Mouse (Mus musculus): ENCODE results near the gene Dusp1.

Dusp1 gene

DNA sequence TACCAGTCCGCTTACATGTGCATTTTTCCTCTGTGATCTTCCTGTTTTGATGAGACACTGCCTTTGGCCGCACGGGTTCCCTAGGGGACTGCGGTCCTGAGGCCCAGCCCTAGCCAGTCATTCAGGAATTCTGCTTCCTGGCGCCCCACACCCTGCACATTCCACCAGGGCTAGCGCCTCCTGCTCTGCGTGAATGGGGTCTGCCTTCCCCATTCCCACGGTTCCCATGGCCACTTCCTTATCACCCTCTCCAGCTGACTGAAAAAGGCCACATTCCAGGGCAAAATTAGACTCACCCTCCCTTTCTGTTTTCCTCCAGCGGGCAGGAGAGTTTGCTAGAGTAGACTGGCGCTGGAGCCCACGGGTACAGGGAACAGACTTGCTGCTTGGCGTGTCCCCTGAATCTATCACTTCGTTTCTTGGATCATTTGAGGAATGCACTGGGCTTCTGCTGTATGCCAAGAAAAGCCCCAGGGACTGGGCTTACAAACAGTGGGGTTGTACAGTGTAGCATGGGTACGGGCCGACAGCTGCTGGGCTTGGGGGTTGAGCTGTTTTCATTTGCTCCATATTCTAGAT is 22.7 kb upstream of the Dusp1 start:
- intact Hi-C loops (cut with DNase I) = loop anchor here (5.0 kb wide), 1 partner anchor 77 kb away; no protein-coding TSS in a partner anchor

DNA sequence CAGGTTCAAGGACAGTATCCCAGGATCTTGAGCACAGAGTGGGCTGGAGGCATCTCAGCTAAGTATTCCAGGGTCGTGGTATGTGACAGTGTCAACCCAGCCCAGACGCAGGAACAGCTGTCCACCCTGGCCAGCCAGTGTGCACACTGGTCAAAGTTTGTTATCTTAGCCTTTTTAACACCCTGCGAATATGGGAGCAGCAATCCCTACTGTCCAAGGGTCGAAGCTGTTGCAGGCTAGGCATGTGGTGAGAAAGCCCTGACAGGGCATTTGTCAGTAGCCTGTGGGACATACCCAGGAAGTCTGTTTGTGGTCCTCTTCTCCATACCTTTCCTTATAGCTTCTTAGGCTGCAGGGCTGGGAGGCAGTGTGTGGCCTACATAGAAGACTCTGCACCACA is 22.1 kb upstream of the Dusp1 start:
- intact Hi-C loops (cut with DNase I) = loop anchor here (5.0 kb wide), 1 partner anchor 77 kb away; no protein-coding TSS in a partner anchor

DNA sequence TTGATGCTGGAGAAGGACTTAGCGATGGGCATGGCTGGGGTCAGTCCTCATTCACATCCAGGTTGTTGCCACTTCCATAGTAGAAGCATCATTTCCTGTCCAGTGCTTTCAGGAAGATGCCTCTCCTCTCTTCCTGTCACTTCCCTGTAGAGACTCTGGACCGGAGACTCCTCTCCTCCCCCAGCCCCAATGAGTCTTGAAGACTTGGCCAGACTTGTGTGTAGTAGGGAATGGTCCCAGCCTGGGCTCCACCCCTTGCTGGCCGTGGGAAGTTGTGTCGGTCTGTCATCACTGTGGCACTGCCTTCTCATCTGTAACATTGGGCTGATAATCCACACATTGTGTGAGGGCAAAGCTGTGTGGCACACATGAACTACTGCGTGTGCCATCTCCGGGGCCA is 21.7 kb upstream of the Dusp1 start:
- intact Hi-C loops (cut with DNase I) = loop anchor here (5.0 kb wide), 1 partner anchor 76 kb away; no protein-coding TSS in a partner anchor

DNA sequence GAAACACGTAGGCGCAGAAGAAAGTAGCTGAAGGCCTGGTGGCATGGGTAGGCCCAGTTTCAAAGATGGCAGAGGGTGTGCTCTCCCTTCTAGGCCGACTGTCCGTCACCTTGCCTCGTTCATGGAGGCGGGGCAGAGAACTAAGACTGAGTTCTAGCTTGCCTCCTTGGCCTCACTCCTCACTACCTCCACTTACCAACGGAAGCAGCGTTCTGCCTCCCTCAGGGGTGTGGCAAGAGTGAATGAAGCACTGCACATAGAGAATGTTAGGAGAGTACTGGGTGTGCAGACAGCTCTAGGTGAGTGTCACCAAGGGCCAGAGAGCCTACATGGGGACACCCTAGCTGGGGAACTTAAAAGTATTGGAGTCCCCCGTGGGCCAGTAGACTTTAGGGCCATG is 21.1 kb upstream of the Dusp1 start:
- intact Hi-C loops (cut with DNase I) = loop anchor here (5.0 kb wide), 1 partner anchor 76 kb away; no protein-coding TSS in a partner anchor

DNA sequence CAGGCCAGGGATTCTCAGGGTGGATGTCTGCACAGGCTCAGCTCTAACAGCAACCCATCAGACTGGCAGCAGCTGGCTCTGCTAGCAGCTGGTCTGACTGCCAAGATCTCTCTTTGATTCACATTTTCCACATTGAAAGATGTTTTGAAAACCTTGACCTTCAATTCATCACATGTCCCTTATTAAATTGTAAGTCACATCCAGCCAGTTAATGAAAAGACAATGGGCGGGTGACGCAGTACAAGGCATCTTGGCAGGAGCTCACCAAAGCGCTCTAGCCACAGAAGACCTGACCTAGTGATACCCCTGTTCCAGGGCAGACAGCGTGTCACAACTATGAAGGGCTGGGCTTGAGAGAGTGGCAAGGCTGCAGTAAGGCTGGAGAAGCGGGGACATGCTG is 20.4 kb upstream of the Dusp1 start:
- intact Hi-C loops (cut with DNase I) = loop anchor here (5.0 kb wide), 1 partner anchor 75 kb away; no protein-coding TSS in a partner anchor

DNA sequence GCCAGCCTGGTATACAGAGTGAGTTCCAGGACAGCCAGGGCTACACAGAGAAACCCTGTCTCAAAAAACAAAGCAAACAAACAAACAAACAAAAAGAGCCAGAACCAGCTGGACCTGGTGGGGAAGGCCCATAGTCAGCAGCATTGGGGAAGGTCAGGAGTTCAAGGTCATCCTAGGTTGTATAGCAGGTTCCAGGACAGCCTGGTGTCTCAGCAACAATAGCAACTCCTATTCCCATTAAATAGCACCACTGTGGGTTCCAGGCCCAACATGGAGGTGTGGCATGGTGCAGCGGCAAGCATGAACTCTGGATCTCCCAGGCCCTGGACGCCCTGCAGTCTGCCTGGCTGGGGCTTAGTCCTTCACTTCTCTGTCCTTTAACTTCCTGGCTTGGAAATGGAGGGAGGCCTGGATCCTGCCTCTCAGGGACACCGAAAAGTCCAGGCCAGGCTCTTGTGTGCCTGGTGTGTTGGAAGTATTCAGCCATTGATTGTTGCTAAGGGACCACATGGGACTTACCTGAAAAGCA is 19.0 kb upstream of the Dusp1 start:
- intact Hi-C loops (cut with DNase I) = loop anchor here (5.0 kb wide), 1 partner anchor 74 kb away; no protein-coding TSS in a partner anchor

DNA sequence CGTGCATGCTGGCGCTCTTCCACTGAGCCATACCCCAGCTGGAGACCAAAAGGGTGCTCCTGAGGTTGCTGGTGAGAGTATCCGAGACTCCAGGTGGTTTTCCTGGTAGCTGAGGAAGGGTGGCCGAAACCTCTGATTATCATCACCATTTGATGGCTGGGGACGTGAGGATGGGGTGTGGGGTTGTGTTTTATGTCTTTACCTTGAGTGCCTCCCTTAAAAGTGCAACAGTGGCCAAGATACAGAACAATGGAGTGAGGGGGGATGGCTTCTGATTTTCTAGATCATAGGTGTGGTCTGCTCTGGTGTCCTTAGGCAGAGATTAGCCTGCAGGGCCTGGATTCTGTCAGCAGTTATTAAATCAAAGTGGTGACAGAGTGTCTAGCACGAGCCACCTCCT is 17.5 kb upstream of the Dusp1 start:
- intact Hi-C loops (cut with DNase I) = no loop called here

DNA sequence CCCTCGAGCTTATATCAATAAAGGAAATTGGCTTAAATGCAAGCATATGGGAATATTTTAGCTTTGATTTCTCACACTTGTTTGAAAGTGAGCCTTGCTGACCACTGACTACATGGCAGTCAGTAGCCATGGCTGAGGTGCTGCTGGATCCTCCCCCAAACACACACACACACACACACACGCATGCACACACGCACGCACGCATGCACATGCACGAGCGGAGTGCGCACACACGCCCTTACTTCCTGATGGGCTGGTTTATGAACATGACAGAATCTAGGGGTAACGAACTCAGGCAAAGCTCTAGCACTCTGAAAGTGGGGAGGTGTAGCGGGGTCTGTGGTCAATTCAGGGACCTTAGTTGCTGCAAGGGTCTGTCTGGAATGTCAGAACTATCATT is 16.8 kb upstream of the Dusp1 start:
- intact Hi-C loops (cut with DNase I) = no loop called here

DNA sequence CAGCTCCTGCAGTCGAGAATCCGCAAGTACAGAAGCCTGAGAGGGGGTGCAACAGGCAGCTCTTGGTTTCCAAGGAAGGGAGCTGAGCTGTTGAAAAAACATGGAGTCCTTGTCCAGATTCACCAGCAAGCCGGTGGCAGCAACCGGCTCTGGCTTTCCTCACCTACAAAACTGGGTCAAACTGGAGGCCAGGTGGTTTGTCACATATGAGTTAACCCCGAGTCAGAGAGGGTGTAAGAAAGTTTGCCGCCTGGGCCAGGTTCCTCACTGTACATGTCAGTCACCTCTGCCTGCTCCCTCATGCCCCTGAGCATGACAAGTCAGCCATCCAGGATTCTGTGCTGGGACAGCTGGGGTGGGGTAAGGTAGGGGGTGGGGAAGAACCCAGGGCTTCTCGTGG is 16.2 kb upstream of the Dusp1 start:
- intact Hi-C loops (cut with DNase I) = no loop called here

DNA sequence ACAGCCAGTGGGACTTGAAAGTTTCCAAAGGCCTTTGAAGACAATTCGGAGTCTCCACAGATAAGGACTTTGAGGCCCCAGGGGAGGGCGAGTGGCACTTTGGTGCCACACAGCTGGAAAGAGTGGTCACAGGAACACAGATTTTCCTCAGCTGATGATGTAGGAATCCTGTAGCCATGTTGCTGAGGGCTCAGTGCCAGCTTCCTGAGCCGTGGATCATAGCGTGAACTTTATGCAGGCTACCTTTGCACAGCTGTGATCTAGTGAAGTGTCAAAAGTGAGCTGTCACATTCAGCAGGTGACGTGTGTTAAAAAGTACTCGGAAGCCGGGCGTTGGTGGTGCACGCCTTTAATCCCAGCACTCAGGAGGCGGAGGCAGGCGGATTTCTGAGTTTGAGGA is 15.4 kb upstream of the Dusp1 start:
- intact Hi-C loops (cut with DNase I) = no loop called here

DNA sequence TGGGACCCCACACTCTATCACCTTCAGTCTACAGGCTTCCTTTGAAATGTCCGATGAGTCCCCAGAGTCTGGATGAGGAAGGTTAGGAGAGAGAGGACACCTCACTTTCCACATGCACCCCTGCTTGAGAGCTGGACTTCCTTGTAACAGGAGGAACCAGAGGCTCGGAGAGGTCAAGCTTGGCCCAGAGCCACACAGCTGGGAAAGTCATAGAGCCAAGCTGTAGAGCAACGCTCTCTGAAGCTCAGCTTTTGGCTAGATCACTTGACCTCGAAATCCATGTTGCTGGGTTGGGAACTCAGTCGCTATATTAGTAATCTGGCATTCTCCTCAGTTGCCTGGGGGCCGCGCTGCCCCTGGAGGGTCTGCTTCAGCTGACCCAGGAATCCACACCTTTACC is 14.9 kb upstream of the Dusp1 start:
- intact Hi-C loops (cut with DNase I) = no loop called here

DNA sequence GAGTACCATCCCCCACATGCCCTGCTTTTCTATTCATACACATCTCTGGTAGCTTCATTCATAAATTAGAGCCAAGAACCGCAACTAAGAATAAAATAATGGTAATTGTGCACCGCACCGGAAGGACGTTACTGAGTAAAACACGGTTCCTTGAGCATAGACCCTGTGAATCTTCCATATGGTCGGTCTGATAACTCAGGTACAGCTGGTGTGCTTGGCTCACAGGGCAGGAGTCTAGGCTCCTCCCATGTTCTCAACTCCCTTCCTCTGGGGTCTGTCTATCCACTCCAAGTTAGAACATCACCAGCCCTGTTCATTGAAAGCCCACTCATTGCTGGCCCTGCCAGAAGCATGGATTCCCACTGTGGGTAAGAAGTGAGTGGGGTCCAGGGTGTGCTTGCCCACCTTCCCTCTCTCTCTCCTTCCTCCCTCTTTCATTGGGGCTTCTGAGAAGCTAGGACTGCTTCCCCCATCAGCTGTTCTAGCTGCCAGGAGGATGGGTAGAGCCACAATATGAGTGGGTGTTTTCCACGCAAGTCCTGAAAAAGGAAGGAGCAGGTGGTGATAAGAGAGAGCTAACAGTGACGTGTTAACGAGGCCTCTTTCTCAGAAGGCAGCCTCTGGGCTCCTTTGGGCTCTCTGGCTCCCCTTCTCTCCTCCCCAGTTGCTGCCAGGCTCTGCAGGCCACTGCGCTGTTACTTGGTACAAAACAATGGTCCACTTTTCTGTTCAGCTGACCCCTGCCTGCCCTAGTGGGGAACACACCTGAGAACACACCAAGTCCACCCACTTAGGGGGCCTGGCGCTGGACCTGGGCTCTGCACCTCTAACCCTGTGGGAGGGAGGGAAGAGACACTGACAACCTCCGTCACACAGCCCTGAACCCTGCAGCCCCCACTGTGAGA is 14.1 kb upstream of the Dusp1 start:
- intact Hi-C loops (cut with DNase I) = no loop called here

DNA sequence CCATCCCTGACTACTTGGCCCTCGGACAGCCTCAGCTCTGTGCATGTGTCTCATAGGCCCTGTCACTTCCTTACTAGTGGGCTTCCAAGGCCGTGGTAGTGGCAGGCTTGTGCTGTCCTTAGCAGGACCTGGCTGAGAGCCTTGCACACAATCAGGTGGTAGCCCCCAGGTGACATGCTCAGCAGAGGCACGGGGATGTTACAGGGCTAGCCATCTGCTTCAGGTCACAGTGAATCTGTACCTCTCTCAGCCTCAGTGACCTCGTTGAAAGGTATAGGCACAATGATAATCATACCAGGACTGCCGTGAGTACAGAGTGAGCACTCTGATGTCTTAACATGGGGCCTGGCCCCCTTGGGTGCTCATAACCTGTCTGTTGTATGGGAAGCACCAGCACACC is 12.8 kb upstream of the Dusp1 start:
- intact Hi-C loops (cut with DNase I) = loop anchor here (5.0 kb wide), 2 partner anchors 42 to 63 kb away; no protein-coding TSS in a partner anchor

DNA sequence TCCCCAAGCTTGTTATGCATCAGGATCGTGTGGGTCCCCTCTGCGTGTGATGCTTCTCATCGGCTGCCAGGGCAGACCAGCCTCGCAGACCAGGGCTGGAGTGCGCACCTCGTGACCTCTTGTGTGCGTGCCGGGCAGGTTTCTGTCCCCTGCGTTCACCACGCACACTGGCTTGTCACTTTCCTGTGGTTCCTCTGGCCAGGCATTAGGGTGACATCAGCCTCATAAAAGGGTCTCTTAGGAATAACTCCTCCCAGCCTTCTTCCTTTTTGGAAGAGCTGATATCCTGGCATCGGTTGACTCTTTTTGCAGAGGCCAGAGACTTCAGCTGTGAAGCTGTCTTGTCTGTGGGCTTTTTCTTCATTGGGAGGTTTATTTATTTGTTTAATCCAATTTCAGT is 12.2 kb upstream of the Dusp1 start:
- intact Hi-C loops (cut with DNase I) = loop anchor here (5.0 kb wide), 2 partner anchors 42 to 63 kb away; no protein-coding TSS in a partner anchor

DNA sequence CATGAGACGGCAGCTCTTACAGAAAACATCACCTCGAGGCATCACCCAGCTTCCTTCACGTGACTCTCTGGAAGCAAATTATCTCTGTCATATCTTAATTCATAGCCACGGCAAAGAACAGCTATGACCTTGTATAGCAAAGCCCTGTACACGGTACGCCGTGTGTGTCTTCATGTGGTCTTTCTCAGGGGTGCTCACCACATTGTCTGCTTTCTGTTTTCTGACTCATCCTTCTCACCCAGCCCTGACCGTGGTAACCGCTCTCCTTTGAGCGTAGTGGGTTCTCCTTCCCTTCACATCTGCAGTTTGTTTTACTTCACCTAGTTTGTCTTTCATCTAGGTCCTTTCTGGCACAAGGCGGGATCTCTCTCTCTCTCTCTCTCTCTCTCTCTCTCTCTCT is 10.3 kb upstream of the Dusp1 start:
- intact Hi-C loops (cut with DNase I) = loop anchor here (5.0 kb wide), 2 partner anchors 40 to 65 kb away; no protein-coding TSS in a partner anchor

DNA sequence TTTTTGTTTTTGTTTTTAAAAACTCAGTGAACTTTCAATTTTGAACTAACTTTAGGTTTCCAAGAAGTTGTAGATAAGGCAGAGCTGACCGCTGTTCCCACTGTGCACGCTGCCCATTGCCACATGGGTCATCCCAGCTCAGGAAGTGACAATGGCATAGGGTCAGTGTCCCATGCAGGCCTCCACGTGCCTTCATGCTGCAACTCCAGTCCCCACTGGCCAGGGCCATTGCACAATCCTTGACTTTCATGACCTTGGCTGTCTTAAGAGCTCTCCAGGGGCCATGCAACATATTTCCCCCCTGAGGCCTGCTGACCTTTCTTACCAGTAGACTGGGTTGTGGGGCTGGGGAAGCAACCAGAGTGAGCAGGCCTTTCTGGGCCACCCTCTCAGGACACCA is 9.4 kb upstream of the Dusp1 start:
- intact Hi-C loops (cut with DNase I) = loop anchor here (5.0 kb wide), 2 partner anchors 39 to 66 kb away; no protein-coding TSS in a partner anchor

DNA sequence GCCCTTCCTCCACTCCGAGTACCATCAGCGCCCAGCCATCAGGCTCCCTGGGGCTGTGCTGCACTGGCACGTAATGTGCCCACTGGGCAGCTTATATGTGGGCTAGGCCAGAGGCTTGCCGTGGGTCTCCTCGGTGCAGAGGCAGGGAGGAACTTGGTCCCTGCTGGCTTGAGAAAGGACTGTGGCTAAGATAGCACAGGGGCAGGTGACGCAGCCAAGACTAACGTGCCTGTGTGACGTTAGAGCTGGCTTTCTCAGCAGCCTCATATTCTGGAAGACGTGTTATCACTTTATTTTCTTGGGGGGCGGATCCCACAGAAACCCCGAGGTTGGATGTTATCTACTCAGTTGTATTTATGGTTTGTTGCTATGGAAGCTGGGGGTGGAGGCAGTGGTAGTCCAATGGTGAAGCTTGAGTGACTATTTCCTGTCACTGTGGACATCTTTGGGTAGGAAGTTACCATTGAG is 8.8 kb upstream of the Dusp1 start:
- intact Hi-C loops (cut with DNase I) = loop anchor here (5.0 kb wide), 2 partner anchors 38 to 67 kb away; no protein-coding TSS in a partner anchor

DNA sequence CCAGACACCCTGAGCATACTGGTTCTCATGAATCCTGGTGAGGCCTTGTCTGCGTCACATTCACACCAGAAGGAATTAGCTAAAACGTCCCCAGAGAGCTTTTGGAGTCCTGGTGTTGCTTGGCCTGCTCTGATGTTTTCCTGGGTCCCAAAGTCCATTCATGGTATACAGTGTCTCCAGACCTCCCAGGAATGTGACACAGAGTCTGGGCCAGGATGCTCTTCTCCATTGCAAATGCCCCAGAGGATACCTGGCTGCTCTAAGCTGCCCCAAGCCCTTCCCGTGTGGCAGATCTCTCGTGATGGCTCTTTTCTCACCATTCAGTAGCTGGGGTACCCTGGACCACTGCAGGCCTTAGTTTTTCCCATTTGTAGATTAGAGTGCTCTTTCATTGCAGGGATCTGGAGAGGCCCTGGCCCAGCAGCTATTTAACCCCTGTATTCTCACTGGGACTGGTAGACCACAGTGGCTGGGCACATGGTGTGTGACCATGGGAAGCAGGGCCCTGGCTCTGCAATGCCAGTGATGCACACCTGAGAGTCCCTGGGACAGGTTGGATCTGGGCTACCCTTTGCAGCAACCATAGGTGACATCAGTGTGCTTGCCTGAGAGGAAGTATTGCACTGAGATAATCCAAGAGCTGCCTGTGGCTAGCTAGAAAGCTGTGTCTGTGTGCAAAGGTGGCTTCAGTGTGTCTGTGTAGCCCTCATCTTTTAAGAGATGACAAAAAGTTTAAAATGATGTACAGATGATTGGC is 7.8 kb upstream of the Dusp1 start:
- intact Hi-C loops (cut with DNase I) = loop anchor here (5.0 kb wide), 2 partner anchors 37 to 68 kb away; no protein-coding TSS in a partner anchor

DNA sequence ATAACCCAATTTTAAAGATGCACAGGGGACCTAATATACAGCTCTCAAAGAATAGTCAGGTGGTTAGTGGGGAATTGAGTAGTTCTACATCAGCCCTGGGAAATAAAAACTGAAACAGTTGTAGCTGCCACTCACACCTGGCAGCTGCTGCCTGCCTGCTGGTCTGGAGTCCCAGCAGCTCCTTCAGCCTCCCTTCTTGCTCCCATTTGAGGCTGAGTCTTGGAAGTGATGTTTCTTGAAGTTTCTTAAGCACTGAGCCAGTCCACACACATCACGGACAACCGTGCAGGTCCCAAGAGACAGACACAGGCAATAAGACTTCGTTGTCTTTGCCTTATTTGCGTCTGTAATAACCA is 5.9 kb upstream of the Dusp1 start:
- intact Hi-C loops (cut with DNase I) = no loop called here

DNA sequence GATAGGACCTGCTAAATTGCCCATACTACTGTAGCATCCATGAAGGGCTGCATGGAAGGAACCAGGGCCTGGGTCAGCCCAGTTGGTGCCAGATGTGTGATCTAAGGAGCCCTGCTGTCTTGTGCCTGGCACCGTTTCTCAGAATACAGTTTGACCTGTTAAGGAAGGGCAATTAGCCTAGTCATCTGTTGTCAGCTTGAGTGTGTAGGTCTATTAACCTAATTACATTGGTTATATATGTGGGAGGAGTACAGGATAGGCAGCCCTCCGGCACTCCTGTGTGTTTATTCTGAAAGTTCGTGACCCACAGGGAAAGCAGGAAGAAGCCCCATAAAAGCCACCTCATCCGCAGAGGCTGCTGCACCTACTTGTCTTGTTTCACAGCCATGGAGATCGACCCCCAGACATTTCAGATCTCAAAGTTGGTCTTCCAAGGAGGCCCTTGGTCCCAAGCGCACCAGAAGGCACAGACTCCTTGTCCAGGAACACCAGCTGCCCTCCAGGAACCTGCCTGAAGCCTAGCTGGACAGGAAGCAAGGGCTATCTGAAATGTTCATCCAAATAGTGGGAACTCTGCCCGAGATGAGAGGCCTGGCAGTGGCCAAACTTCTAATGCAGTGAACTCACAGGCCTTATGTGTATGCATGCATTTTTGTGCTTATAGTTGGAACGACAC is 5.4 kb upstream of the Dusp1 start:
- intact Hi-C loops (cut with DNase I) = no loop called here

DNA sequence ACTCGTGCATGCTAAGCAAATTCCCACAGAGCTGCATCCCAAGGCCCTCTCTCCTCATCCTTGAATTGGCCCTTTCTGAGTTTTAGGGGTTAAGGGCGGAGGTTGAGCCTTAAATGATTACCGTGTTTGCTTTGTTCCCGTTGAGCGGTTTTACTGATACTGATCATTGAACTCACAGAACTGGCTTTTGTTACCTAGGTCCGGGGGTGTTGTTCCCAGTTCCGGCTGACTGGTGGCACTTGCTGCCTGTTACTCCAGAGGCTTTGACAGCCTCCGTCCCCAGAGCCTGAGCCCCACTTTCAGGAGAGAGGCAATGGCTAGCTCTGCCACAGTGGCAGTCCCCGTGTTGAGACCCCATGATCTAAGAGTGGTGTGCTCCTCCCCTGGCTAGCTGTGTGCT is 2.5 kb upstream of the Dusp1 start:
- intact Hi-C loops (cut with DNase I) = no loop called here
